Mouse (Mus musculus): ENCODE results near the gene Cenpi. TPM values are rescaled to one million over a fixed set of nuclear protein-coding genes. Genes with fewer than 3 reads are reported as not detected.

The Cenpi gene
- 12.4 and 15.9 TPM in 2 replicates for polyA plus RNA-seq (2015; fragmentation: Nextera tagmentation; extraction: Ambion mirVana)

DNA sequence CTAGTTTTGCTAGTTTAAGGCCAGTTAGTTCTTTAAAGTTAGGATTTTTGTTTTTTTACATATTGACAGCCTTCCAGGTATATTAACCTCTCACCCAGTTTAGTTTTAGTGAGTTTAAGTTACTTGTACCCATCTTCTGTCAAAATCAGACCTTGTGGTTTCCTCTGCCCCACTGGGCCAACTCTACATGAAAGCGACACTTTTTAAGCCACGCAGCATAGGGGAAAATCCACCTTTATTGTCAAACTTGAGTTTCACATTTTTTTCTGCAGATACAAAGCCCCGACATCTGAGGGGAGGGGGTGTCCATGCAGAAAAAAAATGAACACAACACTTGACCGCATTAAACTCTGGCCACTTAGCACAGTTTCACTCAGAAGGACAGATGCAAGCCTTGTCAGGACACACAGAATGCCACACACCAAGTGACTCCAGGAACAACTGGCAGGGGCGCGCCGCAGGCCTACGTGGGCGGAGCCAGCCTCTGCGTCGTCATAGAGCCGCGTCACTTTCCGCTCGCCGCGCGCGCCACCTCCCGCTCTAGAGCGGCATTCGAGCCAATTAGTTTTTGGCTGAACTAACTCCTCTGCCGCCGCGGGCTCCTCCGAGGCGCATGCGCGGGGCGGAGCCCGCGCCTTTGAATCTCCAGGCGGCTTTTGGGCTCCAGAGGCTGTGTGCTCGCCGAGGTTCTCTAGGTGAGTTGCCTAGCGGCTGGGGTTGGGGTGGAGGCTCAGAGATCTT is at the start of gene Cenpi:
TSS of gene Cenpi (plus strand) at position 551 of the 741 bp plus-strand sequence.
- Histone ChIP-seq H3K9ac (ENCODE audit: low read depth, low read length) (peak within 1 kb of the TSS; percentile 53), H3K27ac (no peak within 1 kb of the TSS), H3K4me1 (replicated peaks; ENCODE audit: insufficient read depth, low read length) (no peaks in the 10 kb centered on the region), H3K27me3 (ENCODE audit: insufficient read depth, low read length) (no peaks in the 10 kb centered on the region), H3K4me2 (ENCODE audit: low read length) (peak within 1 kb of the TSS; percentile 51), H3K9me3 (replicated peaks; ENCODE audit: low read length) (no peaks in the 10 kb centered on the region), H3K36me3 (ENCODE audit: insufficient read depth, low read length) (no peaks in the 10 kb centered on the region), H3K4me3 (replicated peaks; ENCODE audit: low read depth, low read length) (peak within 1 kb of the TSS; percentile 29)
- peak; percentile 92 for DNase-seq (ENCODE audit: low spot score)
- ATAC-seq (replicated peaks; ENCODE audit: low FRiP score, low read depth): peak; percentile 97
- WGBS: 30% methylated on average over 36 of the region's 36 CpGs
- peak; percentile 42 for TF ChIP-seq CTCF (IDR thresholded peaks at IDR 0.05; ENCODE audit: low read depth)

DNA sequence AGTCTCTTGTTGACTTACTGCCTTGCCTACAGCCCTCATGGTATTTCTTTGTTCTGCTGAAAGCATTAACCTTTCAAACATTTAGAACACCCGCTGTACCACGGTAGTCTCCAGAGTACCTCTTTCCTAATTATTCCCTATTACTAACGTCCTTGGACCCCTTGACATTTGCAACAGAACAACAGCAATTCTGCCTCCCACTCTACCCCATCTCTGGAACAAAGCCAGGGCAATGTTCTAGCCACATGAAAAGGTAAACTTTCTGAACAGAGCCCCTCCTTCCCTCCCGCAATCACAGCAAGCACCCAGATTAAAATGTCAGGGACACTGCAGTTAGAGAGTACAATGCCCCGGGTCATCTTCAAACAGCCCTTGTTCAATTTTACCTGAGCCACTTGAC is 46.7 kb upstream of the Cenpi start:
- Histone ChIP-seq H3K4me1 (replicated peaks; ENCODE audit: insufficient read depth, low read length) (no peaks in the 10 kb centered on the region), H3K9ac (ENCODE audit: low read depth, low read length) (no peak overlapping the region), H3K36me3 (ENCODE audit: insufficient read depth, low read length) (0 out of 2 replicates have a peak, but pooled peaks cover 3% of the 10 kb centered on the region), H3K9me3 (replicated peaks; ENCODE audit: low read length) (no peaks in the 10 kb centered on the region), H3K4me3 (replicated peaks; ENCODE audit: low read depth, low read length) (no peak overlapping the region), H3K4me2 (ENCODE audit: low read length) (no peak overlapping the region), H3K27me3 (ENCODE audit: insufficient read depth, low read length) (no peaks in the 10 kb centered on the region), H3K27ac (no peak overlapping the region)
- no peak for TF ChIP-seq CTCF (IDR thresholded peaks at IDR 0.05; ENCODE audit: low read depth)
- 75% methylated on average over 5 of the region's 5 CpGs for WGBS
- DNase-seq (ENCODE audit: low spot score): no peak
- ATAC-seq (replicated peaks; ENCODE audit: low FRiP score, low read depth): no peak

DNA sequence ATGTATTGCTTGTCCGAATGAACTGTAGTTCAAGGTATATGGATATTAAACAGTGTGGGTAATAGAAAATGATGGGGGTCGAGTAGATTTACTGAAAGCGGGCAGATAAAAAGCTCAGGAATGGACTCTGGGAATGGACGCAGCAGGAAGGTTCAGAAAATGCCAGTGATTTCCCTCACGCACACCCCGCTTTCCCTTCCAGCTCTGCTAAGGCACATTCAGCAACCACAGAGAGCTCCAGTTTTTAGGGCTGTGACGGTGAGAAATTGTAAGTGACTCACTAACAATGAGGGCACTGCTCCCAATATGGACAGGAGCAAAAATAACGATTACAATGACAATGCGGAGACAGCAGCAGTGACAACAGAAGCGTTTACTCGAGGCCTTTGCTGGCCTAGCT is 45.8 kb upstream of the Cenpi start:
- Histone ChIP-seq H3K36me3 (ENCODE audit: insufficient read depth, low read length) (0 out of 2 replicates have a peak, but pooled peaks cover 3% of the 10 kb centered on the region), H3K9me3 (replicated peaks; ENCODE audit: low read length) (no peaks in the 10 kb centered on the region), H3K4me1 (replicated peaks; ENCODE audit: insufficient read depth, low read length) (no peaks in the 10 kb centered on the region), H3K4me3 (replicated peaks; ENCODE audit: low read depth, low read length) (no peak overlapping the region), H3K9ac (ENCODE audit: low read depth, low read length) (no peak overlapping the region), H3K4me2 (ENCODE audit: low read length) (no peak overlapping the region), H3K27me3 (ENCODE audit: insufficient read depth, low read length) (no peaks in the 10 kb centered on the region), H3K27ac (no peak overlapping the region)
- WGBS: 78% methylated on average over 11 of the region's 11 CpGs
- DNase-seq (ENCODE audit: low spot score) (no peak), ATAC-seq (replicated peaks; ENCODE audit: low FRiP score, low read depth) (no peak)
- TF ChIP-seq CTCF (IDR thresholded peaks at IDR 0.05; ENCODE audit: low read depth): no peak

DNA sequence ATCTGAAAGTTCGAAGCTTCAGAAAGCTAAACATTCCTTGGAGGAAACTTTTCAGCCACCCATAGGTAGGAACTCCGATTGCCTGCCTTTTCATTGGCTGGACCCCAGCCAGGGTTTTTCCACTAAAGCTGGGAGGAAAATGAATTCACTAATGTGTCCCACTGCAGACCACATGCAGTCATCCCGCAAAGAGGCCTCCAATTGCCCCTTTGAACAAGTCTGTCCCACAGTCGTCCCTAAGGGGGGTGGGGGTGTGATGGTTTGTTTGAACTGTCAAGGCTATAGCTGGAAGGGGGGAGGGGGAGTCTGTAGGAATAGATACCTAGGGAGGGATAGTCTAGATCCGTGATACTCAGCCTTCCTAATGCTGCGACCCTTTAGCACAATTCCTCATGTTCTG is 32.2 kb upstream of the Cenpi start:
- H3K27me3 ChIP-seq (ENCODE audit: insufficient read depth, low read length): no peaks in the 10 kb centered on the region
- H3K4me1 ChIP-seq (replicated peaks; ENCODE audit: insufficient read depth, low read length): no peaks in the 10 kb centered on the region
- peak overlapping the region; percentile 78 for H3K27ac ChIP-seq
- TF ChIP-seq CTCF (IDR thresholded peaks at IDR 0.05; ENCODE audit: low read depth): no peak
- H3K4me3 ChIP-seq (replicated peaks; ENCODE audit: low read depth, low read length): no peak overlapping the region; the same call in 1 of the 2 replicates
- DNase-seq (ENCODE audit: low spot score) (peak; percentile 11), ATAC-seq (replicated peaks; ENCODE audit: low FRiP score, low read depth) (no peak)
- H3K9me3 ChIP-seq (replicated peaks; ENCODE audit: low read length): no peaks in the 10 kb centered on the region
- 38% methylated on average over 6 of the region's 6 CpGs for WGBS
- no peak overlapping the region for H3K9ac ChIP-seq (ENCODE audit: low read depth, low read length)
- H3K4me2 ChIP-seq (ENCODE audit: low read length): peak overlapping the region; percentile 49
- H3K36me3 ChIP-seq (ENCODE audit: insufficient read depth, low read length): no peaks in the 10 kb centered on the region

- no peak for TF ChIP-seq CTCF (IDR thresholded peaks at IDR 0.05; ENCODE audit: low read depth)
- H3K27me3 ChIP-seq (ENCODE audit: insufficient read depth, low read length): no peaks in the 10 kb centered on the region
- no peaks in the 10 kb centered on the region for H3K36me3 ChIP-seq (ENCODE audit: insufficient read depth, low read length)
- 0 out of 2 replicates have a peak within 1 kb of the TSS, but pooled peaks have one; percentile 31 for H3K9ac ChIP-seq (ENCODE audit: low read depth, low read length)
- DNase-seq (ENCODE audit: low spot score): peak; percentile 73
- H3K4me1 ChIP-seq (replicated peaks; ENCODE audit: insufficient read depth, low read length): no peaks in the 10 kb centered on the region
- ATAC-seq (replicated peaks; ENCODE audit: low FRiP score, low read depth): peak; percentile 97
- H3K9me3 ChIP-seq (replicated peaks; ENCODE audit: low read length): no peaks in the 10 kb centered on the region
- peak within 1 kb of the TSS; percentile 49 for H3K4me2 ChIP-seq (ENCODE audit: low read length)
- 21% methylated on average over 22 of the region's 26 CpGs for WGBS
- H3K27ac ChIP-seq: peak within 1 kb of the TSS; percentile 78
- H3K4me3 ChIP-seq (replicated peaks; ENCODE audit: low read depth, low read length): peak within 1 kb of the TSS; percentile 38
These were observed 31.4 kb upstream of the Cenpi start, which contains the start of gene Trmt2b for GRCm38 (mm10) chrX:134276275-134277160. Trmt2b (minus strand) TSS chrX:134276984.

DNA sequence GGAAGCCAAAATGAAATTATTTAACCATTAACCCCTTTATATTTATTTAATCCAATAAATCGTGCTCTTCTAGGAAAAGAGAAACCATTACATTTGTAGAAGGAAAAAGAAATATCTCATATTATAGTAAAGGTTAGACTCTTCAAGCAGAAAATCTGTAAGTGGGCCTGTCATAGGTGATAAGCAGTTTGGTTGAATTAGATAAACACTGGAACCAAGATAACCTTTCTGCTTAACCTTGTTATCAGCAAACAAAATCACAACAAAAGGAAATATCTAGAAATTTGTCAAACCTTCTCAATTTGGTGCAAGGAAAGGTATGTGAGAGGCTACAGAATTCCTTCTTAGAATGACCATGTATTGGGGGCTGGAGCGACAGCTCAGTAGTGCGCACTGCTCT is 27.4 kb upstream of the Cenpi start:
- Histone ChIP-seq H3K36me3 (ENCODE audit: insufficient read depth, low read length) (no peaks in the 10 kb centered on the region), H3K27ac (no peak overlapping the region), H3K4me3 (replicated peaks; ENCODE audit: low read depth, low read length) (no peak overlapping the region), H3K27me3 (ENCODE audit: insufficient read depth, low read length) (no peaks in the 10 kb centered on the region), H3K9ac (ENCODE audit: low read depth, low read length) (no peak overlapping the region), H3K4me1 (replicated peaks; ENCODE audit: insufficient read depth, low read length) (no peaks in the 10 kb centered on the region), H3K4me2 (ENCODE audit: low read length) (no peak overlapping the region), H3K9me3 (replicated peaks; ENCODE audit: low read length) (no peaks in the 10 kb centered on the region)
- DNase-seq (ENCODE audit: low spot score) (no peak), ATAC-seq (replicated peaks; ENCODE audit: low FRiP score, low read depth) (no peak)
- no peak for TF ChIP-seq CTCF (IDR thresholded peaks at IDR 0.05; ENCODE audit: low read depth)
- 83% methylated on average over 3 of the region's 3 CpGs for WGBS

Measured in kidney, postnatal 0 days (tissue).